Mouse (Mus musculus) small intestine, adult 10 weeks (tissue): ENCODE data around the gene Olfr480. TPM values are rescaled to one million over a fixed set of nuclear protein-coding genes. Genes with fewer than 3 reads are reported as not detected.

Experiments
- polyA plus RNA-seq: library from polyadenylated mRNA; stranded (reverse); fragments of 350-450 nt; fragmentation: Illumina TruSeq; extraction: RNeasy Lipid Tissue Mini Kit (QIAGEN cat#74804); gene quantifications from one replicate; pipeline ENCODE4 v1.2.3, GENCODE M21; 2014; ENCODE audit warnings: low replicate concordance

Olfr480 gene
- polyA plus RNA-seq = not detected

GRCm38 (mm10) chr7:108067246-108067645 is at the start of gene Olfr480:
Gene Olfr480 (minus strand): TSS chr7:108067346.

GRCm38 (mm10) chr7:108100549-108100948 is 33.4 kb upstream of the Olfr480 start, which contains the start of gene Olfr483:
Gene Olfr483 (plus strand): TSS chr7:108100849.

GRCm38 (mm10) chr7:108097486-108097885 is 30.3 kb upstream of the Olfr480 start, which contains the start of gene Olfr482:
Gene Olfr482 (minus strand): TSS chr7:108097586.

GRCm38 (mm10) chr7:108079555-108079954 is 12.4 kb upstream of the Olfr480 start, which contains the start of gene Olfr481:
Gene Olfr481 (plus strand): TSS chr7:108079855.

GRCm38 (mm10) chr7:108050393-108050792 is 16.8 kb downstream of the Olfr480 start, which contains the start of gene Olfr479:
Gene Olfr479 (plus strand): TSS chr7:108050693.

GRCm38 (mm10) chr7:108033889-108034288 is 33.3 kb downstream of the Olfr480 start, which contains the start of gene Olfr478:
Gene Olfr478 (minus strand): TSS chr7:108033989.

Other genes starting within 250 kb of the Olfr480 start
- not detected for gene Olfr469, start 241.8 kb downstream of the Olfr480 start, polyA plus RNA-seq
- gene Olfr470, start 219.9 kb downstream of the Olfr480 start, polyA plus RNA-seq = not detected
- gene Olfr472, start 169.4 kb downstream of the Olfr480 start, polyA plus RNA-seq = not detected
- gene Olfr473, start 136.9 kb downstream of the Olfr480 start, polyA plus RNA-seq = not detected
- gene Olfr474, start 112.7 kb downstream of the Olfr480 start, polyA plus RNA-seq = not detected
- gene Olfr476, start 102.5 kb downstream of the Olfr480 start, polyA plus RNA-seq = not detected
- not detected for gene Olfr477, start 80.7 kb downstream of the Olfr480 start, polyA plus RNA-seq
- not detected for gene Olfr478, start 33.4 kb downstream of the Olfr480 start, polyA plus RNA-seq
- not detected for gene Olfr479, start 16.7 kb downstream of the Olfr480 start, polyA plus RNA-seq
- gene Olfr481, start 12.5 kb upstream of the Olfr480 start, polyA plus RNA-seq = not detected
- gene Olfr482, start 30.2 kb upstream of the Olfr480 start, polyA plus RNA-seq = not detected
- gene Olfr483, start 33.5 kb upstream of the Olfr480 start, polyA plus RNA-seq = not detected
- not detected for gene Olfr484, start 60.1 kb upstream of the Olfr480 start, polyA plus RNA-seq
- gene Olfr485, start 92.5 kb upstream of the Olfr480 start, polyA plus RNA-seq = not detected
- gene Olfr486, start 105.4 kb upstream of the Olfr480 start, polyA plus RNA-seq = not detected
- gene Olfr487, start 147.3 kb upstream of the Olfr480 start, polyA plus RNA-seq = not detected
- not detected for gene Olfr488, start 191.0 kb upstream of the Olfr480 start, polyA plus RNA-seq
- not detected for gene Olfr490, start 221.6 kb upstream of the Olfr480 start, polyA plus RNA-seq
- not detected for gene Olfr491, start 246.1 kb upstream of the Olfr480 start, polyA plus RNA-seq